Mouse (Mus musculus) thymus, postnatal 0 days (tissue): ENCODE results near the gene Zfp64. TPM values are rescaled to one million over a fixed set of nuclear protein-coding genes. Genes with fewer than 3 reads are reported as not detected.
"Not testable (repeated sequence)": the region's sequence is repeated elsewhere in the genome, so short reads cannot be mapped to it uniquely, and the experiment has no call there.

ENCODE experiments used
- DNase-seq: peaks from one replicate; pipeline ENCODE4 v3.0.0-alpha.2; 2015; ENCODE audit warnings: low spot score
- polyA plus RNA-seq: library from polyadenylated mRNA; unstranded; fragments of >200 nt; fragmentation: Nextera tagmentation; extraction: Ambion mirVana; gene quantifications from 2 replicates; pipeline ENCODE4 v1.2.1, GENCODE M21; 2015

Gene Zfp64
- polyA plus RNA-seq, 1 experiment from 2014 or later = 35.0 TPM

GRCm38 (mm10) chr2:168853869-168854268 is 101.5 kb downstream of the Zfp64 start:
- DNase-seq = not testable (repeated sequence)

DNA sequence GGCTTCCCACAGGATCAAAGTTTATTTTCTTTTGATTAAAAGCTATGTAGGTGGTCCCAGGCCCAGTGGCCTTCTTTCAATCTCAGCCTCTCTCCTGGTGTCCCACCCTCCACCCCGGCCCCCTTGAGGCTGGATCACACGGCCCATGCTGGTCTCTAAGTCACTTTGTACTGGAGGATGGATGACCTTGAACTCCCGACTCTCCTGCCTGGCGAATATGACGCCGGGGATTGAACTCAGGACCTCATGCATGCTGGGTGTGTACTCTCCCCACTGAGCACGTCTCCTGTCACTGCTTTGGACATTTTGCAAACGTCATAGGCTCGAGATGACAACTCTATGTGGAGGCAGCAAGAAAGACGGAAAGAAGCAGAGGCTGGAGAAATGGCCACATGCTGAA is 103.8 kb downstream of the Zfp64 start:
- no peak for DNase-seq

DNA sequence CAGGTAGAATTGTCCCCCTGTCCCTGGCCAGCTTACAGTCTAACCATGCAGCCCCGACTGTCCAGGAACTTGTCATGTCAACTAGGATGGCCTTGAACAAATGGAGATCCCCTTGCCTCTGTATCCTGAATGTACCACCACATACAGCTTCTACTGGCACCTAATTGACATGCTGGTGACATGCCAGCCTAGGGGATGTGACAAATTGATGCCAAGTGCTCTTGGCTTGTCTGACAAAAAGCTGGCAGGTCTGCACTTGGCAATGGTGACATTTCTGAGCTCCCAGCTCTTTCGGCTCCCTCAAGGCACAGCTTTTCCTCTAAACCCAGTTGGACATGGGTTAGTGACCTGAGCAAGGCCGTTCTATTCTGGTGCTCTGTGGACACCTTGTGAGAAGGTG is 106.8 kb downstream of the Zfp64 start:
- no peak for DNase-seq

DNA sequence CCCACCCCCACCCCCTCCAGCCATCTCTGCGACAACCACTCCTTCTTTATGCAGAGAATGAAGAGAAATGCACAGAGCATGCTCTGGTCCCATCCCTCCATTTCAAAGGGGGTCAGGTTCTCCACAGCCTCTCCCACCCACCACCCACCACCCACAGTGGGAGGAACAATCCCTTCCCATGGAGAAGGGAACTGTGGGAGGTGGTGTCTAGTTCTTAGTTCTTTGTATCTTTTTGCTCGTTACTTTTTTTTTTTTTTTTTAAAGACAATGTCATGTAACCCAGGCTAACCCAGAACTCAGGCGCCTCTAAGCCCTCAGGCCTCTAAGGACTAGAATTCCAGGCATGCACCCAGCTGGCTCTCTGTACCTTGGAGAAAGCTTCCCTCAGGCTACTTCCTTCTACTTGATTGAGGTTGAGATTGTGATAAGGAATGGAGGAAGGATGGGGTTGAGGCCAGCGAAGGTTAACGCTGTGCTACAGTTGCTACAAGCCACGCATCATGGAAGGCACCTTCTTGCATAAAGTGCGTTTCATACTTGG is 109.1 kb downstream of the Zfp64 start:
- DNase-seq = no peak

Other genes with a start within 250 kb of the Zfp64 start
- 6.6 and 7.8 TPM in 2 replicates for gene Atp9a, start 213.2 kb downstream of the Zfp64 start, polyA plus RNA-seq
- not detected in 2 replicates for gene Sall4, start 187.6 kb downstream of the Zfp64 start, polyA plus RNA-seq